Mouse (Mus musculus) intestine, embryonic 15.5 days (tissue): ENCODE data around the gene Gm10639. TPM values are rescaled to one million over a fixed set of nuclear protein-coding genes. Genes with fewer than 3 reads are reported as not detected.

Experiments
- ATAC-seq: fragments of 200-750 bp; cut with Nextera tagmentation; 2 replicates; pipeline ENCODE4 v1.8.0; 2017; ENCODE audit warnings: moderate TSS enrichment, moderate library complexity
- H3K27ac ChIP-seq: fragments of 300-500 bp; sonication (generic); 2 replicates; pipeline ENCODE4 v1.5.1; 2015; ENCODE audit warnings: mild to moderate bottlenecking, inconsistent platforms
- H3K27me3 ChIP-seq: fragments of 300-500 bp; sonication (generic); replicated peaks from 2 replicates; pipeline ENCODE4 v1.6.1; 2015; ENCODE audit warnings: inconsistent platforms
- H3K36me3 ChIP-seq: fragments of 300-500 bp; sonication (generic); 2 replicates; pipeline ENCODE4 v1.6.1; 2015; ENCODE audit warnings: inconsistent platforms
- H3K4me1 ChIP-seq: fragments of 300-500 bp; sonication (generic); replicated peaks from 2 replicates; pipeline ENCODE4 v1.6.1; 2015; ENCODE audit warnings: inconsistent platforms
- H3K4me2 ChIP-seq: fragments of 300-500 bp; sonication (generic); replicated peaks from 2 replicates; pipeline ENCODE4 v1.6.1; 2015; ENCODE audit warnings: mild to moderate bottlenecking, inconsistent platforms
- H3K4me3 ChIP-seq: fragments of 300-500 bp; sonication (generic); replicated peaks from 2 replicates; pipeline ENCODE4 v1.5.1; 2015; ENCODE audit warnings: inconsistent platforms
- H3K9ac ChIP-seq: fragments of 300-500 bp; sonication (generic); 2 replicates; pipeline ENCODE4 v1.6.1; 2015; ENCODE audit warnings: inconsistent platforms
- H3K9me3 ChIP-seq: fragments of 300-500 bp; sonication (generic); 2 replicates; pipeline ENCODE4 v1.6.1; 2016; ENCODE audit warnings: inconsistent platforms
- WGBS: fragments of 180-500 bp; shearing (Covaris S2); methylation state at CpG from one replicate; pipeline ENCODE4 v1.1.7; 2015; 5-methylcytosine and 5-hydroxymethylcytosine counted together
- polyA plus RNA-seq: library from polyadenylated mRNA; unstranded; fragments of >200 nt; fragmentation: Nextera tagmentation; extraction: Ambion mirVana; gene quantifications from 2 replicates; pipeline ENCODE4 v1.2.1, GENCODE M21; 2015

Gene Gm10639
- polyA plus RNA-seq, 1 experiment from 2014 or later = 1.2 TPM

DNA sequence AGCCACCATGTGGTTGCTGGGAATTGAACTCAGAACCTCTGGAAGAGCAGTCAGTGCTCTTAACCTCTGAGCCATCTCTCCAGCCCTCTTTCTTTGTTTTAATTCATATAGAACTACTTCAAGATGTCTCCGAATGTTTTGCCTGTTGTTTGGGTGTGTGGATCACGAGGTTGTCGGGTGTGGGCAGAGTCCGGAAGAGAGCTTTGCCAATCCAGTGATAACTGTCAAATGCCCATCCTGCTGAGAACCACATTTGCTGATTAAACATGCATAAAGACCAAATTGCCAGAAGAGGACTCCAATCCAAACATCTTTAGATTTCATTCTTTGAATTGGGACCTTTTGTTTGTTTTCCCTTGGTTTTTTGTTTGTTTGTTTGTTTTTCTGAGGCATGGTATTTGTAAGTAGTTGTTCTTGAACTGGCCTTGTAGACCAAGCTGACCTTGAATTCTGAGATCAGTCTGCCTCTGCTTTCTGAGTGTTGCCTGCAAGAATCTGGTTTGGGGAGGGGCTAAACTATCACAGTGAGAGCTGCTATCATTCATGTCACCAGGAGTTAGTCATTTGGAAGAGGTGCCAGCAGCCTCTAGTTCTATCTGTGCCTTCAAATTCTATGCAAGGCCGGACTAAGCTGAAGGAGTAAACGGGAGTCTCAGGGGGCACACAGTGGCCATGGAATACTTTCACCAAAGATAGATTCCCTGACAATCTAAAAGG is 61.9 kb downstream of the Gm10639 start:
- H3K36me3 ChIP-seq = no peaks in the 10 kb centered on the region
- H3K9me3 ChIP-seq = no peaks in the 10 kb centered on the region
- H3K4me3 ChIP-seq = no peak overlapping the region
- no peaks in the 10 kb centered on the region for H3K4me1 ChIP-seq
- H3K27ac ChIP-seq = no peak overlapping the region
- H3K4me2 ChIP-seq = no peak overlapping the region
- no peak overlapping the region for H3K9ac ChIP-seq
- H3K27me3 ChIP-seq = no peaks in the 10 kb centered on the region
- no peak for ATAC-seq
- 88% methylated on average over 6 of the region's 6 CpGs for WGBS

Other genes with a start within 250 kb of the Gm10639 start
- gene Gcm1, start 238.0 kb upstream of the Gm10639 start, polyA plus RNA-seq = not detected in 2 replicates
- gene Fbxo9, start 180.9 kb upstream of the Gm10639 start, polyA plus RNA-seq = 40.9 and 41.2 TPM in 2 replicates
- 25.7 and 26.3 TPM in 2 replicates for gene Ick, start 180.7 kb upstream of the Gm10639 start, polyA plus RNA-seq
- gene Gsta4, start 107.1 kb upstream of the Gm10639 start, polyA plus RNA-seq = 56.0 and 56.9 TPM in 2 replicates
- gene Gsta1, start 59.3 kb upstream of the Gm10639 start, polyA plus RNA-seq = 61.1 and 68.1 TPM in 2 replicates
- 45.9 and 53.7 TPM in 2 replicates for gene Gm3776, start 32.8 kb upstream of the Gm10639 start, polyA plus RNA-seq
- gene Omt2a, start 24.9 kb downstream of the Gm10639 start, polyA plus RNA-seq = not detected in 2 replicates
- not detected in 2 replicates for gene Omt2b, start 37.7 kb downstream of the Gm10639 start, polyA plus RNA-seq
- gene Gsta2, start 65.9 kb downstream of the Gm10639 start, polyA plus RNA-seq = 35.3 and 36.5 TPM in 2 replicates
- gene Dppa5a, start 78.3 kb downstream of the Gm10639 start, polyA plus RNA-seq = 0.39 TPM in 1 of 2 replicates, not detected in the other
- 0.34 and 0.60 TPM in 2 replicates for gene Ooep, start 88.8 kb downstream of the Gm10639 start, polyA plus RNA-seq
- 0.27 and 0.36 TPM in 2 replicates for gene Ddx43, start 105.9 kb downstream of the Gm10639 start, polyA plus RNA-seq
- gene Cgas, start 153.3 kb downstream of the Gm10639 start, polyA plus RNA-seq = 2.3 and 2.4 TPM in 2 replicates
- 24.2 and 24.6 TPM in 2 replicates for gene Mto1, start 158.3 kb downstream of the Gm10639 start, polyA plus RNA-seq
- gene Gm17324, start 158.9 kb downstream of the Gm10639 start, polyA plus RNA-seq = 0.32 and 0.64 TPM in 2 replicates
- 4,456 and 4,538 TPM in 2 replicates for gene Eef1a1, start 199.2 kb downstream of the Gm10639 start, polyA plus RNA-seq